8 mouse cellular contexts compared by ENCODE assay signal in genomic region chr17:17293932-17294534, GRCm38 (mm10).
DNase-seq lines count a peak whose midpoint lies in the region; ATAC-seq and TF ChIP-seq lines count a peak whose summit lies in the region.
"Not testable (repeated sequence)": the region's sequence is repeated elsewhere in the genome, so short reads cannot be mapped to it uniquely, and the experiment has no call there.

No protein-coding gene starts in this region.

- not testable (repeated sequence) for H3K9me3 ChIP-seq in hindbrain, embryonic 10.5 days; lung, postnatal 0 days (ENCODE audit: low read length)

- TF ChIP-seq CTCF in lung, postnatal 0 days (IDR thresholded peaks at IDR 0.05): peak; percentile 37

- ATAC-seq in frontal cortex, adult (ENCODE audit: low TSS enrichment): peak; percentile 100
- peak; percentile 99 for ATAC-seq in lung, postnatal 0 days

- H3K9ac ChIP-seq in lung, postnatal 0 days (replicated peaks; ENCODE audit: low read depth): peak overlapping the region; percentile 23; the same call in 1 of the 2 replicates

- H3K27me3 ChIP-seq in hindbrain, embryonic 10.5 days (ENCODE audit: insufficient read depth, poor library complexity, severe bottlenecking); lung, postnatal 0 days (replicated peaks; ENCODE audit: insufficient read depth, low read length): not testable (repeated sequence)

- WGBS in hindbrain, embryonic 10.5 days: under 1% methylated on average over 13 of the region's 13 CpGs
- under 1% methylated on average over 13 of the region's 13 CpGs for WGBS in lung, postnatal 0 days

- not testable (repeated sequence) for H3K36me3 ChIP-seq in hindbrain, embryonic 10.5 days; lung, postnatal 0 days (ENCODE audit: insufficient read depth, low read length)

- DNase-seq in MN1 (ENCODE audit: low spot score): peak; percentile 89
- DNase-seq in cerebellum, adult 9-10 months: peak; percentile 96
- peak; percentile 80 for DNase-seq in hindbrain, embryonic 10.5 days (ENCODE audit: low spot score)
- DNase-seq in layer of hippocampus, adult 9-11 months: peak; percentile 96
- DNase-seq in lung, postnatal 0 days (ENCODE audit: low spot score): peak; percentile 94
- DNase-seq in ovary, postnatal 14 days (ENCODE audit: low spot score): peak; percentile 75
- DNase-seq in thymus, postnatal 14 days: peak; percentile 85

- peak overlapping the region; percentile 41 for H3K4me2 ChIP-seq in lung, postnatal 0 days (replicated peaks; ENCODE audit: low read depth, low read length)

- peak overlapping the region; percentile 83 for H3K27ac ChIP-seq in hindbrain, embryonic 10.5 days
- not testable (repeated sequence) for H3K27ac ChIP-seq in lung, postnatal 0 days (ENCODE audit: low read length)

- not testable (repeated sequence) for H3K4me1 ChIP-seq in hindbrain, embryonic 10.5 days (replicated peaks); lung, postnatal 0 days (ENCODE audit: insufficient read depth, low read depth, low read length)

- peak; percentile 36; the same call in 1 of the 2 replicates for TF ChIP-seq EP300 in lung, postnatal 0 days (IDR thresholded peaks at IDR 0.05)

- peak overlapping the region; percentile 56 for H3K4me3 ChIP-seq in hindbrain, embryonic 10.5 days
- peak overlapping the region; percentile 44 for H3K4me3 ChIP-seq in lung, postnatal 0 days (ENCODE audit: low read depth, low read length)
